Mouse (Mus musculus): ENCODE measurements at regions not wholly inside any gene's neighbourhood (a gene's known extent, or its start where the extent isn't known, plus 50 kb on each side); places are given as distances from the start of the nearest gene placed in this dataset.

GRCm38 (mm10) chr13:6001218-6001564 is 139.9 kb downstream of the Klf6 start:
- Histone ChIP-seq H3K27ac (replicated peaks) (no peak overlapping the region), H3K27me3 (replicated peaks; ENCODE audit: low read depth, poor library complexity, severe bottlenecking) (no peaks in the 10 kb centered on the region), H3K36me3 (replicated peaks) (no peaks in the 10 kb centered on the region), H3K9me3 (no peaks in the 10 kb centered on the region), H3K4me3 (no peak overlapping the region), H3K4me1 (no peaks in the 10 kb centered on the region)
- 84% methylated on average over 3 of the region's 3 CpGs for WGBS
- no peak for DNase-seq (ENCODE audit: low spot score)

GRCm38 (mm10) chr13:6005901-6006300 is 144.6 kb downstream of the Klf6 start:
- no peak for DNase-seq (ENCODE audit: low spot score)
- Histone ChIP-seq H3K4me1 (no peaks in the 10 kb centered on the region), H3K4me3 (no peak overlapping the region), H3K36me3 (replicated peaks) (no peaks in the 10 kb centered on the region), H3K27me3 (replicated peaks; ENCODE audit: low read depth, poor library complexity, severe bottlenecking) (no peaks in the 10 kb centered on the region), H3K27ac (replicated peaks) (no peak overlapping the region), H3K9me3 (no peaks in the 10 kb centered on the region)
- 91% methylated on average over 6 of the region's 6 CpGs for WGBS

- no peak overlapping the region for H3K27ac ChIP-seq (replicated peaks)
- H3K4me3 ChIP-seq, result no peak overlapping the region
- no peaks in the 10 kb centered on the region for H3K9me3 ChIP-seq
- no peaks in the 10 kb centered on the region for H3K27me3 ChIP-seq (replicated peaks; ENCODE audit: low read depth, poor library complexity, severe bottlenecking)
- DNase-seq (ENCODE audit: low spot score), result no peak
- no peaks in the 10 kb centered on the region for H3K4me1 ChIP-seq
- H3K36me3 ChIP-seq (replicated peaks), result no peaks in the 10 kb centered on the region
- WGBS, result 70% methylated on average over 1 of the region's 1 CpGs
These were observed 148.4 kb downstream of the Klf6 start for GRCm38 (mm10) chr13:6009671-6010070.

- WGBS, result 91% methylated on average over 4 of the region's 4 CpGs
- H3K27me3 ChIP-seq (replicated peaks; ENCODE audit: low read depth, poor library complexity, severe bottlenecking), result no peaks in the 10 kb centered on the region
- no peaks in the 10 kb centered on the region for H3K9me3 ChIP-seq
- H3K4me1 ChIP-seq, result peaks cover 19% of the 10 kb centered on the region
- DNase-seq (ENCODE audit: low spot score), result no peak
- no peak overlapping the region for H3K27ac ChIP-seq (replicated peaks)
- H3K4me3 ChIP-seq, result no peak overlapping the region
- no peaks in the 10 kb centered on the region for H3K36me3 ChIP-seq (replicated peaks)
These were observed 165.9 kb downstream of the Klf6 start for GRCm38 (mm10) chr13:6027207-6027606.

GRCm38 (mm10) chr13:6028878-6029277 is 167.6 kb downstream of the Klf6 start:
- Histone ChIP-seq H3K27me3 (replicated peaks; ENCODE audit: low read depth, poor library complexity, severe bottlenecking) (no peaks in the 10 kb centered on the region), H3K36me3 (replicated peaks) (no peaks in the 10 kb centered on the region), H3K4me3 (no peak overlapping the region), H3K9me3 (no peaks in the 10 kb centered on the region), H3K27ac (replicated peaks) (peak overlapping the region; percentile 30; the same call in 1 of the 2 replicates), H3K4me1 (peaks cover 19% of the 10 kb centered on the region)
- WGBS, result 54% methylated on average over 4 of the region's 4 CpGs
- no peak for DNase-seq (ENCODE audit: low spot score)

GRCm38 (mm10) chr13:6029461-6029860 is 168.2 kb downstream of the Klf6 start:
- peak; percentile 75 for DNase-seq (ENCODE audit: low spot score)
- 37% methylated on average over 6 of the region's 6 CpGs for WGBS
- Histone ChIP-seq H3K36me3 (replicated peaks) (no peaks in the 10 kb centered on the region), H3K4me3 (peak overlapping the region; percentile 27; the same call in 1 of the 2 replicates), H3K9me3 (no peaks in the 10 kb centered on the region), H3K27me3 (replicated peaks; ENCODE audit: low read depth, poor library complexity, severe bottlenecking) (no peaks in the 10 kb centered on the region), H3K27ac (replicated peaks) (peak overlapping the region; percentile 68; the same call in 1 of the 2 replicates), H3K4me1 (peaks cover 19% of the 10 kb centered on the region)

GRCm38 (mm10) chr13:6030128-6030527 is 168.8 kb downstream of the Klf6 start:
- 63% methylated on average over 2 of the region's 2 CpGs for WGBS
- peak overlapping the region; percentile 68; the same call in 1 of the 2 replicates for H3K27ac ChIP-seq (replicated peaks)
- DNase-seq (ENCODE audit: low spot score), result peak; percentile 50
- no peaks in the 10 kb centered on the region for H3K36me3 ChIP-seq (replicated peaks)
- H3K4me1 ChIP-seq, result peaks cover 19% of the 10 kb centered on the region
- H3K4me3 ChIP-seq, result peak overlapping the region; percentile 27; the same call in 1 of the 2 replicates
- H3K9me3 ChIP-seq, result no peaks in the 10 kb centered on the region
- no peaks in the 10 kb centered on the region for H3K27me3 ChIP-seq (replicated peaks; ENCODE audit: low read depth, poor library complexity, severe bottlenecking)

- no peak overlapping the region for H3K27ac ChIP-seq (replicated peaks)
- no peaks in the 10 kb centered on the region for H3K27me3 ChIP-seq (replicated peaks; ENCODE audit: low read depth, poor library complexity, severe bottlenecking)
- no peaks in the 10 kb centered on the region for H3K36me3 ChIP-seq (replicated peaks)
- H3K9me3 ChIP-seq, result no peaks in the 10 kb centered on the region
- no peak for DNase-seq (ENCODE audit: low spot score)
- no peak overlapping the region for H3K4me3 ChIP-seq
- H3K4me1 ChIP-seq, result no peaks in the 10 kb centered on the region
- WGBS, result 70% methylated on average over 7 of the region's 7 CpGs
These were observed 178.8 kb downstream of the Klf6 start for GRCm38 (mm10) chr13:6040132-6040531.

- DNase-seq (ENCODE audit: low spot score), result no peak
- Histone ChIP-seq H3K27ac (replicated peaks) (no peak overlapping the region), H3K9me3 (no peaks in the 10 kb centered on the region), H3K36me3 (replicated peaks) (no peaks in the 10 kb centered on the region), H3K4me3 (no peak overlapping the region), H3K4me1 (no peaks in the 10 kb centered on the region), H3K27me3 (replicated peaks; ENCODE audit: low read depth, poor library complexity, severe bottlenecking) (no peaks in the 10 kb centered on the region)
- WGBS, result 87% methylated on average over 2 of the region's 2 CpGs
These were observed 179.4 kb downstream of the Klf6 start for GRCm38 (mm10) chr13:6040663-6041062.

GRCm38 (mm10) chr13:6042495-6042894 is 181.2 kb downstream of the Klf6 start:
- no peak for DNase-seq (ENCODE audit: low spot score)
- Histone ChIP-seq H3K4me3 (no peak overlapping the region), H3K36me3 (replicated peaks) (no peaks in the 10 kb centered on the region), H3K27ac (replicated peaks) (no peak overlapping the region), H3K9me3 (no peaks in the 10 kb centered on the region), H3K4me1 (no peaks in the 10 kb centered on the region), H3K27me3 (replicated peaks; ENCODE audit: low read depth, poor library complexity, severe bottlenecking) (no peaks in the 10 kb centered on the region)
- 87% methylated on average over 6 of the region's 6 CpGs for WGBS

GRCm38 (mm10) chr13:6059515-6060228 is 198.4 kb downstream of the Klf6 start:
- Histone ChIP-seq H3K4me1 (peaks cover 15% of the 10 kb centered on the region), H3K9me3 (no peaks in the 10 kb centered on the region), H3K4me3 (no peak overlapping the region), H3K27ac (replicated peaks) (peak overlapping the region; percentile 59; the same call in 1 of the 2 replicates), H3K36me3 (replicated peaks) (no peaks in the 10 kb centered on the region), H3K27me3 (replicated peaks; ENCODE audit: low read depth, poor library complexity, severe bottlenecking) (no peaks in the 10 kb centered on the region)
- DNase-seq (ENCODE audit: low spot score), result peak; percentile 51
- 29% methylated on average over 6 of the region's 6 CpGs for WGBS

GRCm38 (mm10) chr13:6060229-6060845 is 199.1 kb downstream of the Klf6 start:
- H3K36me3 ChIP-seq (replicated peaks), result no peaks in the 10 kb centered on the region
- peaks cover 15% of the 10 kb centered on the region for H3K4me1 ChIP-seq
- no peaks in the 10 kb centered on the region for H3K9me3 ChIP-seq
- no peak for DNase-seq (ENCODE audit: low spot score)
- H3K27me3 ChIP-seq (replicated peaks; ENCODE audit: low read depth, poor library complexity, severe bottlenecking), result no peaks in the 10 kb centered on the region
- H3K4me3 ChIP-seq, result no peak overlapping the region
- 37% methylated on average over 8 of the region's 8 CpGs for WGBS
- peak overlapping the region; percentile 59; the same call in 1 of the 2 replicates for H3K27ac ChIP-seq (replicated peaks)

GRCm38 (mm10) chr13:6062305-6062704 is 201.0 kb downstream of the Klf6 start:
- Histone ChIP-seq H3K27ac (replicated peaks) (no peak overlapping the region), H3K27me3 (replicated peaks; ENCODE audit: low read depth, poor library complexity, severe bottlenecking) (no peaks in the 10 kb centered on the region), H3K9me3 (no peaks in the 10 kb centered on the region), H3K4me1 (peaks cover 15% of the 10 kb centered on the region), H3K36me3 (replicated peaks) (no peaks in the 10 kb centered on the region), H3K4me3 (no peak overlapping the region)
- 88% methylated on average over 4 of the region's 4 CpGs for WGBS
- no peak for DNase-seq (ENCODE audit: low spot score)
